Mouse (Mus musculus) lung, postnatal 0 days (tissue): ENCODE data around the gene Slc39a12.

Source experiments
- CTCF ChIP-seq: IDR thresholded peaks from 2 replicates; pipeline ENCODE4 v1.5.1; 2016; ENCODE audit warnings: antibody characterized with exemption, mild to moderate bottlenecking
- EP300 ChIP-seq: IDR thresholded peaks from 2 replicates; pipeline ENCODE4 v1.6.1; 2016; ENCODE audit warnings: antibody characterized with exemption, mild to moderate bottlenecking, control low read depth

DNA sequence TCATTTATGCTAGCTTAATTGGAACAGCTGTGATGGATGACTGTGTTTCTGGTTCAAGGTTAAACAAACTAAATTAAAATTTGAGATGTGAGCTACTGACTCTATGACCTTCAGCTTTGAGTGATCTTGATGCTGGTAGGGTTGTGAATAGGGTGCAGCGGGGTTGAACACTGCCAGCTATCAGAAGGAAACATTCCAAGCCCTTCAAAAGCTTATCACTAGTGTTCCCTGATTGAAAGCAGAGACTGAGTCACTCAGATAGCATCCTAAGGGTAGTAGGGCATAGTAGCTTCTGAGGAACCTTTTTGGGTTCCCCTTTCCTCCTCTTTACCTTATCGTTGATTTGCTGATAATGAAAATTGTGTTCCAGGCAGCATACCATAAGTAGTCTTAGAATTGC, 108.0 kb downstream of the Slc39a12 start:
- TF ChIP-seq EP300 (no peak), CTCF (no peak)
